Mouse (Mus musculus) layer of hippocampus, adult 9-11 months (tissue): ENCODE data around the gene Ppp1r10.

Experiments
- DNase-seq: peaks from one replicate; pipeline ENCODE4 v3.0.0; 2022

Ppp1r10 gene

GRCm38 (mm10) chr17:35903343-35903991, 12.8 kb upstream of the Ppp1r10 start:
- DNase-seq = no peak

- no peak for DNase-seq
Observed at GRCm38 (mm10) chr17:35903992-35904355, 12.3 kb upstream of the Ppp1r10 start.

GRCm38 (mm10) chr17:35905587-35905986, 10.6 kb upstream of the Ppp1r10 start:
- DNase-seq = no peak

GRCm38 (mm10) chr17:35907609-35908008, 8.6 kb upstream of the Ppp1r10 start:
- DNase-seq = no peak

- DNase-seq = no peak
Observed at GRCm38 (mm10) chr17:35909186-35909918, 6.9 kb upstream of the Ppp1r10 start.

GRCm38 (mm10) chr17:35909919-35910369, 6.3 kb upstream of the Ppp1r10 start, which contains the start of gene Atat1:
Atat1 (minus strand) TSS chr17:35910075.
- DNase-seq = peak; percentile 96

- DNase-seq = no peak
Observed at GRCm38 (mm10) chr17:35914975-35915374, 1.3 kb upstream of the Ppp1r10 start.

- no peak for DNase-seq
Observed at GRCm38 (mm10) chr17:35915538-35916296, 517 bp upstream of the Ppp1r10 start.

- no peak for DNase-seq
Observed at GRCm38 (mm10) chr17:35917143-35917462, 869 bp downstream of the Ppp1r10 start.

- peak; percentile 77 for DNase-seq
Observed at GRCm38 (mm10) chr17:35917463-35918251, 1.4 kb downstream of the Ppp1r10 start.

- no peak for DNase-seq
Observed at GRCm38 (mm10) chr17:35918276-35919059, 2.2 kb downstream of the Ppp1r10 start.

- DNase-seq = peak; percentile 98
Observed at GRCm38 (mm10) chr17:35919060-35919715, 3.0 kb downstream of the Ppp1r10 start.

GRCm38 (mm10) chr17:35919864-35920301, 3.6 kb downstream of the Ppp1r10 start:
- no peak for DNase-seq

- DNase-seq = no peak
Observed at GRCm38 (mm10) chr17:35920384-35920783, 4.2 kb downstream of the Ppp1r10 start.

- no peak for DNase-seq
Observed at GRCm38 (mm10) chr17:35920862-35921562, 4.8 kb downstream of the Ppp1r10 start.

- no peak for DNase-seq
Observed at GRCm38 (mm10) chr17:35921710-35922109, 5.5 kb downstream of the Ppp1r10 start.

GRCm38 (mm10) chr17:35922566-35922965, 6.3 kb downstream of the Ppp1r10 start:
- DNase-seq = no peak

- no peak for DNase-seq
Observed at GRCm38 (mm10) chr17:35923281-35923680, 7.0 kb downstream of the Ppp1r10 start.

GRCm38 (mm10) chr17:35927471-35927870, 11.2 kb downstream of the Ppp1r10 start:
- DNase-seq = no peak

- DNase-seq = no peak
Observed at GRCm38 (mm10) chr17:35929534-35929933, 13.3 kb downstream of the Ppp1r10 start.

GRCm38 (mm10) chr17:35930627-35931026, 14.4 kb downstream of the Ppp1r10 start:
- no peak for DNase-seq
